Mouse (Mus musculus): ENCODE data around the gene Mpeg1.

Mpeg1 gene

GRCm38 (mm10) chr19:12494972-12495535 lies 34.5 kb downstream of the Mpeg1 start:
- DNase-seq = no peak

- no peak for DNase-seq
Observed at GRCm38 (mm10) chr19:12496241-12496640, 35.7 kb downstream of the Mpeg1 start.

GRCm38 (mm10) chr19:12497909-12498308 lies 37.3 kb downstream of the Mpeg1 start:
- no peak for DNase-seq

- no peak for DNase-seq
Observed at GRCm38 (mm10) chr19:12498321-12498720, 37.7 kb downstream of the Mpeg1 start.

- no peak for DNase-seq
Observed at GRCm38 (mm10) chr19:12498941-12499340, 38.4 kb downstream of the Mpeg1 start.

- DNase-seq = no peak
Observed at GRCm38 (mm10) chr19:12499485-12499884, 38.9 kb downstream of the Mpeg1 start.

GRCm38 (mm10) chr19:12500124-12500523 lies 39.5 kb downstream of the Mpeg1 start:
- DNase-seq = no peak

- DNase-seq = no peak
Observed at GRCm38 (mm10) chr19:12500881-12501311, 40.3 kb downstream of the Mpeg1 start.

GRCm38 (mm10) chr19:12501370-12502347 lies 41.1 kb downstream of the Mpeg1 start, which contains the start of gene Dtx4:
Gene Dtx4, minus strand, starts transcription at chr19:12501454.
- DNase-seq = peak; percentile 95

GRCm38 (mm10) chr19:12502756-12503155 lies 42.2 kb downstream of the Mpeg1 start:
- DNase-seq = no peak

- no peak for DNase-seq
Observed at GRCm38 (mm10) chr19:12514621-12515020, 54.0 kb downstream of the Mpeg1 start.

Data from thymus, postnatal 4 days (tissue).